Mouse (Mus musculus): Measurements from ENCODE around the gene Tnfrsf19. TPM values are rescaled to one million over a fixed set of nuclear protein-coding genes. Genes with fewer than 3 reads are reported as not detected.

Tnfrsf19 gene
- polyA plus RNA-seq, 1 experiment, result 0.48 TPM

- H3K4me1 ChIP-seq (ENCODE audit: control insufficient read depth, insufficient read depth, insufficient read length, low read length), result no peaks in the 10 kb centered on the region
- H3K4me3 ChIP-seq (ENCODE audit: insufficient read depth, low read depth, low read length), result no peak overlapping the region
- no peak overlapping the region for H3K27ac ChIP-seq (replicated peaks; ENCODE audit: low read depth, low read length)
Measured at GRCm38 (mm10) chr14:60957611-60958157, 88.6 kb downstream of the Tnfrsf19 start.

GRCm38 (mm10) chr14:60937481-60938039 is 108.7 kb downstream of the Tnfrsf19 start:
- Histone ChIP-seq H3K4me1 (ENCODE audit: control insufficient read depth, insufficient read depth, insufficient read length, low read length) (no peaks in the 10 kb centered on the region), H3K4me3 (ENCODE audit: insufficient read depth, low read depth, low read length) (no peak overlapping the region), H3K27ac (replicated peaks; ENCODE audit: low read depth, low read length) (no peak overlapping the region)

GRCm38 (mm10) chr14:60935705-60936104 is 110.6 kb downstream of the Tnfrsf19 start:
- no peak overlapping the region for H3K27ac ChIP-seq (replicated peaks; ENCODE audit: low read depth, low read length)
- no peaks in the 10 kb centered on the region for H3K4me1 ChIP-seq (ENCODE audit: control insufficient read depth, insufficient read depth, insufficient read length, low read length)
- H3K4me3 ChIP-seq (ENCODE audit: insufficient read depth, low read depth, low read length), result no peak overlapping the region

- H3K27ac ChIP-seq (replicated peaks; ENCODE audit: low read depth, low read length), result no peak overlapping the region
- H3K4me3 ChIP-seq (ENCODE audit: insufficient read depth, low read depth, low read length), result no peak overlapping the region
- H3K4me1 ChIP-seq (ENCODE audit: control insufficient read depth, insufficient read depth, insufficient read length, low read length), result no peaks in the 10 kb centered on the region
Measured at GRCm38 (mm10) chr14:60926011-60926410, 120.3 kb downstream of the Tnfrsf19 start.

GRCm38 (mm10) chr14:60916661-60917060 is 129.6 kb downstream of the Tnfrsf19 start:
- peaks cover 2% of the 10 kb centered on the region; the same call in 1 of the 2 replicates for H3K4me1 ChIP-seq (ENCODE audit: control insufficient read depth, insufficient read depth, insufficient read length, low read length)
- no peak overlapping the region for H3K4me3 ChIP-seq (ENCODE audit: insufficient read depth, low read depth, low read length)
- no peak overlapping the region for H3K27ac ChIP-seq (replicated peaks; ENCODE audit: low read depth, low read length)

Other genes starting within 250 kb of the Tnfrsf19 start
- 0.79 and 1.3 TPM in 2 replicates for gene Sacs, start 92.0 kb upstream of the Tnfrsf19 start, polyA plus RNA-seq (2012; ENCODE audit: insufficient read depth, insufficient read length, missing spikeins)
- gene Sgcg, start 212.0 kb upstream of the Tnfrsf19 start, polyA plus RNA-seq (2012; ENCODE audit: insufficient read depth, insufficient read length, missing spikeins), result 1.0 and 2.8 TPM in 2 replicates